Mouse (Mus musculus) neural tube, embryonic 11.5 days (tissue): ENCODE measurements around the gene Ipo5. TPM values are rescaled to one million over a fixed set of nuclear protein-coding genes. Genes with fewer than 3 reads are reported as not detected.

ENCODE experiments used
- ATAC-seq: fragments of 200-750 bp; cut with Nextera tagmentation; 2 replicates; pipeline ENCODE4 v1.8.0; 2017; ENCODE audit warnings: moderate number of reproducible peaks, mild to moderate bottlenecking, moderate TSS enrichment, moderate library complexity; ENCODE audit not compliant: insufficient read depth, low FRiP score, low TSS enrichment
- DNase-seq: peaks from one replicate; pipeline ENCODE4 v3.0.0-alpha.2; 2015; ENCODE audit warnings: low spot score
- H3K27ac ChIP-seq: fragments of 300-500 bp; sonication (generic); 2 replicates; pipeline ENCODE4 v1.5.1; 2014; ENCODE audit warnings: low read depth, mild to moderate bottlenecking, low read length
- H3K27me3 ChIP-seq: fragments of 300-500 bp; sonication (generic); 2 replicates; pipeline ENCODE4 v1.6.1; 2014; ENCODE audit warnings: mild to moderate bottlenecking, low read length, mixed read lengths; ENCODE audit not compliant: control insufficient read depth, insufficient read depth
- H3K36me3 ChIP-seq: fragments of 300-500 bp; sonication (generic); 2 replicates; pipeline ENCODE4 v1.6.1; 2014; ENCODE audit warnings: mild to moderate bottlenecking, low read length, moderate library complexity, mixed read lengths; ENCODE audit not compliant: control insufficient read depth, insufficient read depth
- H3K4me1 ChIP-seq: fragments of 300-500 bp; sonication (generic); 2 replicates; pipeline ENCODE4 v1.6.1; 2014; ENCODE audit warnings: low read length, mixed read lengths; ENCODE audit not compliant: control insufficient read depth, insufficient read depth
- H3K4me2 ChIP-seq: fragments of 300-500 bp; sonication (generic); 2 replicates; pipeline ENCODE4 v1.6.1; 2014; ENCODE audit warnings: low read depth, mild to moderate bottlenecking, moderate library complexity
- H3K4me3 ChIP-seq: fragments of 300-500 bp; sonication (generic); 2 replicates; pipeline ENCODE4 v1.5.1; 2014; ENCODE audit warnings: low read depth, low read length
- H3K9ac ChIP-seq: fragments of 300-500 bp; sonication (generic); 2 replicates; pipeline ENCODE4 v1.6.1; 2014; ENCODE audit warnings: mild to moderate bottlenecking, low read length
- H3K9me3 ChIP-seq: fragments of 300-500 bp; sonication (generic); 2 replicates; pipeline ENCODE4 v1.6.1; 2016; ENCODE audit warnings: low read length; ENCODE audit not compliant: control insufficient read depth
- WGBS: fragments of 180-500 bp; shearing (Covaris S2); extraction: QIAGEN DNeasy Blood & Tissue Kit; methylation state at CpG from one replicate; pipeline ENCODE4 v1.1.7; 2014; 5-methylcytosine and 5-hydroxymethylcytosine counted together
- polyA plus RNA-seq: library from polyadenylated mRNA; unstranded; fragments of >200 nt; fragmentation: Nextera tagmentation; extraction: Ambion mirVana; gene quantifications from 2 replicates; pipeline ENCODE4 v1.2.1, GENCODE M21; 2014

Ipo5 gene
- polyA plus RNA-seq, 1 experiment from 2014 or later, result 149 TPM

DNA sequence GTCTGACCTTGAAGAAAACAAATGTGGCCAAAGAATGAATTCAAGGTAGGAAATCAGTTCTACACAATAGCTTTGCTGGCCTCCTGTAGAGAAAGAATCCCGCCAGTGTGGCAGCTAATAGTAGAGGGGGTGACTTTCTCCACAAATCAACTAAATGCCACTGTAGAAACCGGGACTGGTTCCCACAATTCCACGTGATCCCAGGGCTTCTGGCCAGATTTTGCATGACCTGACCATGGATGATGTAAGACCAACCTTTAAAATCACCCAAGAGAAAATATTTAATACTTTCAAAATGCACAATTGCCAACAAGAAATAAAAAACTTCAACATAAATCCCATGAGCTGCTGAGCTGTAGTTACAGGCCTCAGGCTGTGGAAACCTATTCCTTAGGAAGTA, 1.6 kb upstream of the Ipo5 start:
- Histone ChIP-seq H3K27ac (no peak overlapping the region), H3K4me3 (no peak overlapping the region), H3K4me1 (peaks cover 8% of the 10 kb centered on the region; the same call in 1 of the 2 replicates), H3K4me2 (no peak overlapping the region), H3K9ac (no peak overlapping the region), H3K36me3 (no peaks in the 10 kb centered on the region), H3K9me3 (no peaks in the 10 kb centered on the region), H3K27me3 (no peaks in the 10 kb centered on the region)
- whole genome bisulfite sequencing, result 33% methylated on average over 3 of the region's 3 CpGs
- no peak for DNase-seq
- no peak for ATAC-seq

GRCm38 (mm10) chr14:120910320-120910719, 704 bp upstream of the Ipo5 start:
- Histone ChIP-seq H3K4me3 (peak overlapping the region; percentile 95), H3K9me3 (no peaks in the 10 kb centered on the region), H3K27me3 (no peaks in the 10 kb centered on the region), H3K4me1 (peaks cover 8% of the 10 kb centered on the region; the same call in 1 of the 2 replicates), H3K36me3 (no peaks in the 10 kb centered on the region), H3K9ac (peak overlapping the region; percentile 79), H3K4me2 (peak overlapping the region; percentile 80), H3K27ac (peak overlapping the region; percentile 62)
- no peak for DNase-seq
- WGBS, result under 1% methylated on average over 18 of the region's 18 CpGs
- peak; percentile 85 for ATAC-seq

- peak overlapping the region; percentile 76 for H3K4me2 ChIP-seq
- peak overlapping the region; percentile 93 for H3K27ac ChIP-seq
- peaks cover 8% of the 10 kb centered on the region; the same call in 1 of the 2 replicates for H3K4me1 ChIP-seq
- peak overlapping the region; percentile 83 for H3K9ac ChIP-seq
- DNase-seq, result peak; percentile 69
- ATAC-seq, result peak; percentile 29
- H3K36me3 ChIP-seq, result no peaks in the 10 kb centered on the region
- WGBS, result under 1% methylated on average over 30 of the region's 63 CpGs
- no peaks in the 10 kb centered on the region for H3K9me3 ChIP-seq
- H3K4me3 ChIP-seq, result peak overlapping the region; percentile 95
- H3K27me3 ChIP-seq, result no peaks in the 10 kb centered on the region
Observed at GRCm38 (mm10) chr14:120911388-120911901, 421 bp downstream of the Ipo5 start.

DNA sequence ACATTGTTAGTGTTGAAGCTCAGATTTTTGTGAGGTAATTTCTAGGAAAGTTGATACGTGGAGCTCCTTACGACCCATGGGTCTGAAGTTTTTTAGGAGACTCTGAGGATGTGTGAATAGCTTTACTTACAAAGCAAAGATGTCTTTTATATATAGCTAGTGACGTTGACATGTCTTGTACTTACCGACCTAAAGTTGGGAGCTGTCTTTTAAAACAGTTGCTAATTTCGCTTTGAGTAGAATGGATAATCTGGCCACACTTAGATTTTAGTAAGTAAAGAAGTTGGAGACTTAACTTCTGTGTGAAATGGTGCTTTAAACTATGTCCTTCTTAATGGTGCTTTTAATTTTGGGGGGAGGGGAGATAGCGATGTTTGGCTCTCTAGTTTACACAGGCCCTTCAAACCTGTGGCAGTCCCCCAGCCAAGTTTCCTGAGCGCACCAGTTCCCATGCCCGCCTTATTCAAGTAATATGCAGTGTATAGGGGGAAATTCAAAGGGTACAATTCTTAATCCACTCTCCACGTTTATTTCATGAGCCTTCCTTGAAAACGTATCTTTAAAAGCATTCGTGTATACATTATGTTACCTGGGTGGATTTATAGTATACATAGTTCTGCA, 1.2 kb downstream of the Ipo5 start:
- DNase-seq (no peak), ATAC-seq (no peak)
- H3K9me3 ChIP-seq, result no peaks in the 10 kb centered on the region
- no peaks in the 10 kb centered on the region for H3K27me3 ChIP-seq
- peak overlapping the region; percentile 76 for H3K4me2 ChIP-seq
- peaks cover 8% of the 10 kb centered on the region; the same call in 1 of the 2 replicates for H3K4me1 ChIP-seq
- H3K9ac ChIP-seq, result peak overlapping the region; percentile 83
- no peaks in the 10 kb centered on the region for H3K36me3 ChIP-seq
- H3K27ac ChIP-seq, result no peak overlapping the region
- peak overlapping the region; percentile 95 for H3K4me3 ChIP-seq
- 11% methylated on average over 11 of the region's 11 CpGs for WGBS

DNA sequence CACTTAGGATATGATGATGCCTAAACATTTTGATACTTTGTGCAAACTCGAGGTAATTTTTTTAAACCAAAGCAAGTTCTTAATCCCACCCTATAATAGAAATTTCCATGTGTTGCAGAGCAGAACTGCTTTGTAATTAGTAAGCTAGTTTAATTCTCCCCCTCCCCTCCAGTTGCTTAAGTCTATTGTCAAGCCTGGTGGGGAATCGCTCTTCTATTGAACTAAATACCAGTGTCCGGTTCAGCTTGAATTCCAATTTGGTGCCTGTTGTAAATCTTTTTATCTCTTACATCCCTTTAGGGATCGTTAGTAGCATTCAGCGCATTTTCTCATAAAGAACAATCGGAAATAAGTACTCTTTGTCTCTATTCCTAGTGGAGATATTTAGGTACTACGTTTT, 1.9 kb downstream of the Ipo5 start:
- H3K9ac ChIP-seq, result no peak overlapping the region

GRCm38 (mm10) chr14:120921805-120922204, 10.8 kb downstream of the Ipo5 start:
- Histone ChIP-seq H3K4me1 (no peaks in the 10 kb centered on the region), H3K9me3 (no peaks in the 10 kb centered on the region), H3K27ac (no peak overlapping the region), H3K27me3 (no peaks in the 10 kb centered on the region), H3K36me3 (peaks cover 18% of the 10 kb centered on the region; the same call in 1 of the 2 replicates), H3K4me3 (no peak overlapping the region), H3K4me2 (no peak overlapping the region), H3K9ac (no peak overlapping the region)
- ATAC-seq (no peak), DNase-seq (no peak)
- 93% methylated on average over 4 of the region's 4 CpGs for WGBS

More for the DNA sequence above, 1.9 kb downstream of the Ipo5 start:
- no peaks in the 10 kb centered on the region for H3K27me3 ChIP-seq
- peaks cover 8% of the 10 kb centered on the region; the same call in 1 of the 2 replicates for H3K4me1 ChIP-seq
- peak overlapping the region; percentile 76 for H3K4me2 ChIP-seq
- no peak for DNase-seq
- no peak overlapping the region for H3K27ac ChIP-seq
- no peaks in the 10 kb centered on the region for H3K9me3 ChIP-seq
- ATAC-seq, result no peak
- H3K36me3 ChIP-seq, result no peaks in the 10 kb centered on the region
- 18% methylated on average over 7 of the region's 7 CpGs for WGBS
- peak overlapping the region; percentile 95 for H3K4me3 ChIP-seq

DNA sequence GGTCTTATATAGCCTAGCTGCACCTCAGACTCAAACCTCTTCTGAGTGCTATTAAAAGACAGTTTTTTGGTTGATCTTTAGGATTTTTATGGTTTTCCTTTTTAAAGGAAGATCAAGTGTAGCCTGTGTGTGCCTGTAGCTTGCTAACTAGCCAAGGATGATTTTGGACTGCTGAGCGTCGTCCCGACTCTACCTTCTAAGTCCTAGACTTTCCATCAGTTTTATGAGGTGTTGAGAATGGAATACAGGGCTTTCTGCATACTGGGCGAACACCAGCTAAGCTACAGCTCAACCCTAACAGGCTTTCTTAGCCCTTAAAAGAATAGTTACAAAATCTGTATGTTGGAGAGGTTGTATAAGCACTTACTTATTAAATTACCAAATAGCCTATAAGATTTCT, 13.0 kb downstream of the Ipo5 start:
- H3K4me3 ChIP-seq, result no peak overlapping the region
- no peaks in the 10 kb centered on the region for H3K9me3 ChIP-seq
- no peak overlapping the region for H3K4me2 ChIP-seq
- H3K4me1 ChIP-seq, result no peaks in the 10 kb centered on the region
- DNase-seq (no peak), ATAC-seq (no peak)
- no peak overlapping the region for H3K9ac ChIP-seq
- no peak overlapping the region for H3K27ac ChIP-seq
- peaks cover 19% of the 10 kb centered on the region; the same call in 1 of the 2 replicates for H3K36me3 ChIP-seq
- 94% methylated on average over 4 of the region's 4 CpGs for WGBS
- no peaks in the 10 kb centered on the region for H3K27me3 ChIP-seq

GRCm38 (mm10) chr14:120925731-120926585, 14.9 kb downstream of the Ipo5 start:
- WGBS, result 95% methylated on average over 14 of the region's 14 CpGs
- H3K36me3 ChIP-seq, result peaks cover 22% of the 10 kb centered on the region

More at GRCm38 (mm10) chr14:120925731-120926585, 14.9 kb downstream of the Ipo5 start:
- DNase-seq (no peak), ATAC-seq (no peak)
- Histone ChIP-seq H3K27ac (no peak overlapping the region), H3K9ac (no peak overlapping the region), H3K4me1 (no peaks in the 10 kb centered on the region), H3K4me3 (no peak overlapping the region), H3K9me3 (no peaks in the 10 kb centered on the region), H3K27me3 (no peaks in the 10 kb centered on the region), H3K4me2 (no peak overlapping the region)
